Mouse (Mus musculus) neural tube, embryonic 15.5 days (tissue): ENCODE data around the gene Gtf2h2. TPM values are rescaled to one million over a fixed set of nuclear protein-coding genes. Genes with fewer than 3 reads are reported as not detected.

Source experiments
- polyA plus RNA-seq: library from polyadenylated mRNA; unstranded; fragments of >200 nt; fragmentation: Nextera tagmentation; extraction: Ambion mirVana; gene quantifications from 2 replicates; pipeline ENCODE4 v1.2.1, GENCODE M21; 2015

Gtf2h2 gene
- polyA plus RNA-seq, 1 experiment from 2014 or later = 61.7 TPM

Other genes starting within 250 kb of the Gtf2h2 start
- 0.18 and 0.59 TPM in 2 replicates for gene Naip5, start 246.3 kb downstream of the Gtf2h2 start, polyA plus RNA-seq
- 0.04 and 0.51 TPM in 2 replicates for gene Naip6, start 174.9 kb downstream of the Gtf2h2 start, polyA plus RNA-seq
- 0.04 and 0.15 TPM in 2 replicates for gene Naip1, start 39.7 kb downstream of the Gtf2h2 start, polyA plus RNA-seq
- 6.7 and 13.2 TPM in 2 replicates for gene Ocln, start 60.1 kb upstream of the Gtf2h2 start, polyA plus RNA-seq
- gene Marveld2, start 124.4 kb upstream of the Gtf2h2 start, polyA plus RNA-seq = 2.5 and 4.9 TPM in 2 replicates
- gene Ak6, start 158.4 kb upstream of the Gtf2h2 start, polyA plus RNA-seq = 306 and 309 TPM in 2 replicates
- gene Rad17, start 158.5 kb upstream of the Gtf2h2 start, polyA plus RNA-seq = 16.2 and 17.3 TPM in 2 replicates
- gene Taf9, start 159.0 kb upstream of the Gtf2h2 start, polyA plus RNA-seq = 25.3 and 29.1 TPM in 2 replicates
- 1.5 and 3.7 TPM in 2 replicates for gene Ccdc125, start 177.1 kb upstream of the Gtf2h2 start, polyA plus RNA-seq
- 40.2 and 50.5 TPM in 2 replicates for gene Cdk7, start 238.4 kb upstream of the Gtf2h2 start, polyA plus RNA-seq